Mouse (Mus musculus) monocyte, adult 2 months (primary cell): Measurements from ENCODE around the gene Lamc1.
"Not testable (repeated sequence)": the region's sequence is repeated elsewhere in the genome, so short reads cannot be mapped to it uniquely, and the experiment has no call there.

Source experiments
- DNase-seq, 2 experiments: peaks; one replicate each; pipeline ENCODE4 v3.0.0; 2022; ENCODE audit warnings: low spot score in 2 of 2, low read depth in 1 of 2

Gene Lamc1

GRCm38 (mm10) chr1:153305249-153305648 is 27.3 kb downstream of the Lamc1 start:
- not testable (repeated sequence) for DNase-seq

- DNase-seq: not testable (repeated sequence)
These were observed 33.1 kb downstream of the Lamc1 start for GRCm38 (mm10) chr1:153299436-153299835.

- DNase-seq: not testable (repeated sequence)
These were observed 34.7 kb downstream of the Lamc1 start for GRCm38 (mm10) chr1:153297774-153298363.

GRCm38 (mm10) chr1:153296035-153296434 is 36.6 kb downstream of the Lamc1 start:
- DNase-seq: no peak

- no peak for DNase-seq
These were observed 39.7 kb downstream of the Lamc1 start for GRCm38 (mm10) chr1:153292892-153293291.

- no peak for DNase-seq
These were observed 40.4 kb downstream of the Lamc1 start for GRCm38 (mm10) chr1:153292202-153292601.

- no peak for DNase-seq
These were observed 41.2 kb downstream of the Lamc1 start for GRCm38 (mm10) chr1:153291416-153291815.

GRCm38 (mm10) chr1:153288010-153288409 is 44.6 kb downstream of the Lamc1 start:
- DNase-seq: no peak

- no peak for DNase-seq
These were observed 45.1 kb downstream of the Lamc1 start for GRCm38 (mm10) chr1:153287443-153287842.

- no peak for DNase-seq
These were observed 46.4 kb downstream of the Lamc1 start for GRCm38 (mm10) chr1:153286216-153286615.

GRCm38 (mm10) chr1:153285188-153285587 is 47.4 kb downstream of the Lamc1 start:
- no peak for DNase-seq

- DNase-seq: no peak
These were observed 50.1 kb downstream of the Lamc1 start for GRCm38 (mm10) chr1:153282342-153282975.

GRCm38 (mm10) chr1:153281483-153281882 is 51.1 kb downstream of the Lamc1 start:
- no peak for DNase-seq

- DNase-seq: no peak
These were observed 52.2 kb downstream of the Lamc1 start for GRCm38 (mm10) chr1:153280411-153280810.

- no peak for DNase-seq
These were observed 54.5 kb downstream of the Lamc1 start for GRCm38 (mm10) chr1:153278028-153278613.

GRCm38 (mm10) chr1:153275466-153275865 is 57.1 kb downstream of the Lamc1 start:
- DNase-seq: no peak

GRCm38 (mm10) chr1:153274611-153275010 is 58.0 kb downstream of the Lamc1 start:
- no peak for DNase-seq

- DNase-seq: no peak
These were observed 58.9 kb downstream of the Lamc1 start for GRCm38 (mm10) chr1:153273657-153274056.

- DNase-seq: no peak
These were observed 61.8 kb downstream of the Lamc1 start for GRCm38 (mm10) chr1:153270827-153271226.

GRCm38 (mm10) chr1:153269681-153270080 is 62.9 kb downstream of the Lamc1 start:
- DNase-seq: no peak

- no peak for DNase-seq
These were observed 63.7 kb downstream of the Lamc1 start for GRCm38 (mm10) chr1:153268806-153269309.

- no peak for DNase-seq
These were observed 64.3 kb downstream of the Lamc1 start for GRCm38 (mm10) chr1:153268306-153268705.
